Mouse (Mus musculus): ENCODE measurements at regions not wholly inside any gene's neighbourhood (a gene's known extent, or its start where the extent isn't known, plus 50 kb on each side); places are given as distances from the start of the nearest gene placed in this dataset.

GRCm38 (mm10) chr12:32487883-32488577 lies 109.5 kb downstream of the Ccdc71l start:
- intact Hi-C loops (cut with DNase I) = no loop called here
- no peak for DNase-seq (ENCODE audit: low spot score in 2 of 2)

- DNase-seq (ENCODE audit: low spot score in 2 of 2) = no peak
- intact Hi-C loops (cut with DNase I) = no loop called here
Measured at GRCm38 (mm10) chr12:32488578-32488892, 110.0 kb downstream of the Ccdc71l start.

DNA sequence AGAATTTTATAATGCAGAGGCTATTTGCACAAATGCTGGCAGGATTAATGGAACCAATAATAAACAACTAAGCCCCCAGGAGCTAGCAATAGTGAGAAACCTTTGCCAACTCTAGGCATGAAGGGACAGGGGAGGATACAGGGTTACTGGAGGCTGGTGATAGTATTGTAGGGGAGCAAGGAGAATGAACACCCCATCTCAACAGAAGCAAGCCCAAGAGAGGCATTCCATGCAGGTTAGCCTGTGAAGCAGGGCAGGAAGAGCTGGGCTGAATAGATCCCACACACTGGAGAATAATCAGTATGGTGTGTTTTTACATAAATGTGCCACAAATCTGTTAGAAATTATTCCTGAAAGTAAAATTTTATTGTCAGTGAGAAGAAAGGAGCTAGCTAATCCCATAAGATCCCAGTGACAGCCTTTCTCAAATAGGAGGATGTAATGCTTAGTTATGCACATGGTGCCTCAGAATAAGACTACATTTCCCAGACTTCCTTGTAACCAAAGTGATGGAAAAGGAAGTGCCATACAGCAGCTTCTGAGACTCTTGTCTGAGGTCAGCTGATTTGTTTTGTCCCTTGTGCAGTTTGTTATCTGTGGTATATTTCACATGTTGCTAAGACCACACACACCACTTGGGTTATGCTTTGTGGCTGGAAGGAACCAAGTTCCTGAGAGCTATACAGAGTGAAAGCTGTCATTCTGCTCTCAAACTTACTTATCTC lies 111.1 kb downstream of the Ccdc71l start:
- peak in 1 of 2 experiments; percentile 26 for DNase-seq (ENCODE audit: low spot score in 2 of 2)
- intact Hi-C loops (cut with DNase I) = no loop called here

DNA sequence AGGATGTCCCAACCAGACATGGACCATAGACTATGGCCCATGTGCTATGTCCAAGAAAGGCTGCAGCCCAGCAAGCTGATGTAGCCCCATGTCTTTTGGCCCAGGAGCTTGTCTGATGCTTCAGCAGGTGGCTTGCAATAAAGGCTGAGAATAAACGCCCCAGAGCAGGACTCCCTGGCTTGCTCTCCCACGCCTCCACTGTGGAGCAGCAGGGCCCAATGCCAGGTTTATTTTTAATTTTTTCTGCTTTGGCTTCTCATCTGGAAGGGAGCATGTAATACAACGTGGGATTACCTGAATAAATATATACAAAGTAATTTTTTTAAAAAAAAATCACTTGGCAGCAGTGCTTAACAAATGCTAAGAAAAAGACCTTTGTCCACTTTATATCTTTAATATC lies 125.7 kb downstream of the Ccdc71l start:
- intact Hi-C loops (cut with DNase I) = no loop called here
- no peak for DNase-seq (ENCODE audit: low spot score in 2 of 2)

GRCm38 (mm10) chr12:32508671-32509070 lies 130.2 kb downstream of the Ccdc71l start:
- intact Hi-C loops (cut with DNase I) = no loop called here
- DNase-seq (ENCODE audit: low spot score in 2 of 2) = no peak

DNA sequence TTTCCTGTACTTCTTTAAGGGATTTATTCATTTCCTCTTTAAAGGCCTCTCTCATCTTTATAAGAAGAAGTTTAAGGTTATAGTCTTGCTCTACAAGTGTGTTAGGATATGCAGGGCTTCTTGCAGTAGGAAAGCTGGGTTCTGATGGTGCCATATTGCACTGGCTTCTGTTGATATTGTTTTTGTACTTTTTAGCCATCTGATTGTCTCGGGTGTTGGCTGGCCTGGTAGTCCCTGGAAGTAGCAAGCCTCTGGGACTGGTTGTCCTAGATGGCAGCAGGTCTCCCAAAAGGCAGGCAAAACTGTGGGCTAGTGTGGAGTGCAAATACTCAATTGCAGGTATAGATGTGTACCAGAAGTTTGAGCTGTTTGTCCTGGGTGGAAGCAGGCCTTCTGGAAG lies 147.1 kb downstream of the Ccdc71l start:
- DNase-seq (ENCODE audit: low spot score in 2 of 2) = no peak
- intact Hi-C loops (cut with DNase I) = no loop called here

- DNase-seq (ENCODE audit: low spot score in 2 of 2) = no peak
- intact Hi-C loops (cut with DNase I) = no loop called here
Measured at GRCm38 (mm10) chr12:32531216-32531615, 152.7 kb downstream of the Ccdc71l start.

DNA sequence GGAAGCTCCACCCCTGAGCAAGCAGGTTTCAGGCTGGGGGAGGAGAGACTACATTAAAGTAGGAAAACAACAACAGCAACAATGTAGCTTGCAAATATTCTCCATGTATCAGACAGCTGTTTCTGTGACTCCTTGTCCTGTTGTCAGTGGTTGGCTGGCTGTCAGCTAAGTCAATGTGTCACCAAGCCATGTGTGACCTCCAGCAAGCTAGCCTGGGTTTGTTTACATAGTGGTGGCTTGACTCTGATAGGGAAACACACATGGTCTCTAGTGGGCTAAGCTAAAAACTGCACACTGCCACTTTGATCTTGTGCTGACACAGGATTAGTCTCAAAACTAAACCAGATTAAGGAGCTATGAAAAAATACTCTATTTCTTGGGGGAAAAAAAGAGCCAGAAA lies 155.1 kb downstream of the Ccdc71l start:
- no peak for DNase-seq (ENCODE audit: low spot score in 2 of 2)
- intact Hi-C loops (cut with DNase I) = no loop called here

- intact Hi-C loops (cut with DNase I) = no loop called here
- DNase-seq (ENCODE audit: low spot score in 2 of 2) = no peak
Measured at GRCm38 (mm10) chr12:32545466-32545865, 167.0 kb downstream of the Ccdc71l start.

DNA sequence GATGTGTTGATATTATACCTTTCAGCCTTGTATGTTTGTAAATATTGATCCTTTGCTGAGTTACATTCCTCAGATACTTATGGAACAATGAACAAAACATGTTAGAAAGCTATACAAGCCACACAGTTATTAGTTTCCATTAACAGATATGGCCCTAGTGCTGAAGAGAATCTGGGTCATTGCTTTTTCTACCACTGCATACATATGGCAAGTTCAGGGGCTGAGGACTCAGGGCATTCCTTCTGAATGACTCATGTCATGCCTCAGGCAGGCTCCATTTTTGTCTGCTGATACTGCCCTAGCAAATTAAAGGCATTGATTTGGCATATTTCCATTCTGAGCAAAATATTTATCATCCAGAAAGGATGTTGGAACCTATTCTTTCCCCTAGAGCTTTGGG lies 167.9 kb downstream of the Ccdc71l start:
- DNase-seq (ENCODE audit: low spot score in 2 of 2) = no peak
- intact Hi-C loops (cut with DNase I) = no loop called here

GRCm38 (mm10) chr12:32553793-32554192 lies 175.3 kb downstream of the Ccdc71l start:
- intact Hi-C loops (cut with DNase I) = no loop called here
- DNase-seq (ENCODE audit: low spot score in 2 of 2) = no peak

DNA sequence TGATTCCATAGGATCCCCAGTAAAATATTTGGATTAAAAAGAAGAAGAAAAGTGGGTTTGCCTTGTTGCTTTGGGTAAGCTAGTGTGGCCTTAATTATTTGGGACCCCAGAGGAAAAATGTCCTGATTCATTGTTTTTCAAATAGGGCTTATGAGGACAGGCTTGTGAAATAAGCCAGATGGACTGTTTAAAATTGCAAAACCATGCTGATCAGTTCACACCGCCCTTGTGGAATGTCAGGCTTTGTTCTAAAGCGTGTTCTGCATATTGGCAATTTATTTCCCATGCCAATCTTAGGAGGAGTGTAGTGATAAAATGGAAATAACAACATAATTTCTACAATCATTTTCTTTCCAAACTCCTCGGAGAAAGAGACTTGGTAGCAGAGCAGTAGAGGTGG lies 189.3 kb downstream of the Ccdc71l start:
- DNase-seq (ENCODE audit: low spot score in 2 of 2) = no peak
- intact Hi-C loops (cut with DNase I) = no loop called here

DNA sequence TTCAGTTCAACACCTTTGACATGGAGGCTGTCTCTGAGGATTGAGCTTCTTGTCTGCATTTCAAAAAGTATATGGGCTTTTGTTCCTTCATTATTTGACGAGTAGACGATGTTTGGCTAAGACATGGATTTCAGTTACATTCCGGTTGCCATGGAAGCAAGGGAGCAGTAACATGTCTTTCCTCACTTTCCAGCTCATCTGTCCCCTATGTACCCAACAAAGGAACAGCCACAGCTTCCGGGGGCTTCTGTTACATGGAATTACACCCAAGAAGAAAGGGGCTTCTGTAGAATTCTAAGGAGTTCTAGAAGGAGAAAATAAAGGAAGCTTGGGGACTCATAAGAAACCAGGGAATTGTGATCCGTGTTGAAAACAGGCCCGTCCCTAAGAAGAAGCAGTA lies 202.8 kb downstream of the Ccdc71l start:
- DNase-seq (ENCODE audit: low spot score in 2 of 2) = peak; percentile 13 to 25
- intact Hi-C loops (cut with DNase I) = no loop called here

DNA sequence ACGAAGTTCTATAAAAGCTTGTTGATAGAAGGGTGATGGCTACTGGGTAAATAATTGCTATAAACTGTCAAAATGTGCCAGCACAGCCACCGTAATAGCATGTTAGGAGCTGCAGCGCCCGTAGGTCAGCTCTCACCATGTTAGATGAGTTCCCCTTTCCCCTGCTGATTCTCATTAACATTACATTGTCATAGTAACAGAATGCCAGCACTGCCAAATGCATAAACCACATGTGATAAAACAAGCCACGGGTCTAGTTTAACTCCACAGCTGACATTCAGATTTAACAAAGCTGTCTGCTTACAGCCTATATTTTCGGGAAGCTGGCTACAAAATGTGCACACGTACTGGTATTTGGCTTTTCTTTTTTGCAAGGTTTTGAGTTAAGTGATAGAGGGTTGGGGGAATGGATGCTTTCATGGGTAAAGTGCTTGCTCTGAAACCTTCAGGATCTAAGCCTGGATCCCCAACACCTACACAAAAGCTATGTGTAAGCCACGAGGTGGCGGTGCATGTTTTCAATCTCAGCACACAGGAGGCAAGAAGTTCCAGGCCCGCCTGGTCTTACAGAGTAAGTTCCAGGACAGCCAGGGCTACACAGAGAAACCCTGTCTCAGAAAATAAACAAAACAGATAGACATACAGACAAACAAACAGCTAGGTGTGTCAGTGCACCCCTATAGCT lies 217.1 kb upstream of the Nampt start:
- DNase-seq (ENCODE audit: low spot score in 2 of 2) = peak; percentile 7 to 80
- intact Hi-C loops (cut with DNase I) = no loop called here

DNA sequence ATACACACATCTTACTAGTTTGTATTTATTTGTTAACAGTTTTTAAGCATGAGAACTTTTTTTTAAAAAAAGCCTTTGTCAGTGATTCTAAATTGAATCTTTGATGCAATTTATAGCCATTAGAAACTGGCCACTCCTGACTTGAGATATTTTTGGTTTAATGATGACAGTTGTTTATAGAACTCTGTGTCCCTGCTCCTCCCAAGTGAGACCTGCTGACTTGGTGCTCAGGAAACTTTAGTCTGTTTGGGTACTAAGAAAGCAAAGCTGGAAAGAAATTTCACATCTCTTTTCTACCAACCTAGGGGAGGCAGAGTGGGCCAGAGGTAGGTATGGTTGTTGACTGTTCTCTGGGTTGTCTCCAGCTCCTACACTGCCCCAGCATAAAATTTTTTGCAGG lies 214.0 kb upstream of the Nampt start:
- no peak for DNase-seq (ENCODE audit: low spot score in 2 of 2)
- intact Hi-C loops (cut with DNase I) = no loop called here

- no peak for DNase-seq (ENCODE audit: low spot score in 2 of 2)
- intact Hi-C loops (cut with DNase I) = no loop called here
Measured at GRCm38 (mm10) chr12:32615000-32615399, 204.3 kb upstream of the Nampt start.

DNA sequence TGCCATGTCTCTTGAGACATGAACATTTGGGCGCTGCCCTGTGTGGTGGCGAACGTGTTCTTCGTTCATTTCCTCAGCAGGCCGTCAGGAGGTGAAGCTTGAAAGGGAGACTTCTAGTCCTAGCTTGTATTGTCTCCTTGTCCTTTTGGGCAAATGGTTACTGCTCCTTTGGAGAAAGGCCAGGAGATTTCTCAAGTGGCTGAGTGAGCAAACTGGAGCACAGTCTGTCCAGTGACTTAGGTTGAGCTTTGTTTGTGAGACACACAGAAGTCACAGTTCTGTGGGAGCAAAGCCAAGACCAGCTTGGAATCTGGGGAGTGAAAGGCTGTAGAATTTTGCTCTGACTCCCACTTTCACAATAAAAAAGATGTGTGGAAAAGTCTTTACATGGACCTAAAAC lies 203.3 kb upstream of the Nampt start:
- intact Hi-C loops (cut with DNase I) = no loop called here
- no peak for DNase-seq (ENCODE audit: low spot score in 2 of 2)

GRCm38 (mm10) chr12:32617031-32617430 lies 202.3 kb upstream of the Nampt start:
- no peak for DNase-seq (ENCODE audit: low spot score in 2 of 2)
- intact Hi-C loops (cut with DNase I) = no loop called here

DNA sequence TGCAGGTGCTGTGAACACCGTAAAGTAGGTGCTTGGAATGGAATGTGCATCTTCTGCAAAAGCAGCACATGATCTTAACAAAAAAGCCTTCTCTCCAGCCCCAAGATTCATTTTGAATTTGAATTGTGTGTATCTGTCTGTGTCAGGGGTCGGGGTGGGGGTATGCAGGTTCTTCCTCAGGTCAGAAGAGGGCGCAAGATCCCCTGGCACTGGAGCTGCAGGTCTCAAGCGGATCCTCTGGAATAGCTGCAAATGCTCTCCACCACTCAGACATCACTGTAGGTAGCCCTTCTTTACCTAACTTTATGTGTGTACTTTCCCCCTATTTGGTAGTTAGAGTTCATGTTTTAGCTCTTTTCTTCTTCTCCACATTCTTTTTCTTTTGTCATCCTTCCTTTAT lies 199.5 kb upstream of the Nampt start:
- DNase-seq (ENCODE audit: low spot score in 2 of 2) = no peak
- intact Hi-C loops (cut with DNase I) = no loop called here

DNA sequence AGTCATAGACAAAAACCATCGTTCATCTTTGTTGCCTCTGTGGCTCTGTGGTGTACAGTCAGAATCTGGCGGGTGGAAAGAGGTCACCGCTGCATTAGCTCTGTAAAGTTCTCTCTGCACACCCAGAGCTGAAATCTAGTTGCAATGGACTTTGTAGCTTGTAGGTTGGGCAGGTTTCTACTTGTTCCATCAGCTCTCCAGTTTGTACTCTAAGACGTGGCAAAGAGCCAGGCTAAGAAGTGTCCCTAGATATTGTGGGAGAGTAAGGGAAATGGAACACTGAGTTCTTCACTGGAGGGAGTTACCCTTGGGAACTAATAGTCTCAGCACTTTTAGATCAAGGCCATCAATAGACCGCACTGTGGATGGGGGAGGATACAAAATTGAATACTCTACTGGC lies 197.6 kb upstream of the Nampt start:
- intact Hi-C loops (cut with DNase I) = no loop called here
- no peak for DNase-seq (ENCODE audit: low spot score in 2 of 2)

GRCm38 (mm10) chr12:32628552-32628951 lies 190.8 kb upstream of the Nampt start:
- DNase-seq (ENCODE audit: low spot score in 2 of 2) = no peak
- intact Hi-C loops (cut with DNase I) = no loop called here

Measured in left cerebral cortex, postnatal 14 days (tissue).